Mouse (Mus musculus) adipocyte (in vitro differentiated cells): ENCODE measurements around the gene Treml2.
A peak's percentile ranks its signal among the peaks of the same experiment; 100 is the strongest.
"Not testable (repeated sequence)": the region's sequence is repeated elsewhere in the genome, so short reads cannot be mapped to it uniquely, and the experiment has no call there.

Experiments
- DNase-seq: peaks from one replicate; pipeline ENCODE4 v3.0.0-alpha.2; 2016; ENCODE audit warnings: low spot score

Gene Treml2

DNA sequence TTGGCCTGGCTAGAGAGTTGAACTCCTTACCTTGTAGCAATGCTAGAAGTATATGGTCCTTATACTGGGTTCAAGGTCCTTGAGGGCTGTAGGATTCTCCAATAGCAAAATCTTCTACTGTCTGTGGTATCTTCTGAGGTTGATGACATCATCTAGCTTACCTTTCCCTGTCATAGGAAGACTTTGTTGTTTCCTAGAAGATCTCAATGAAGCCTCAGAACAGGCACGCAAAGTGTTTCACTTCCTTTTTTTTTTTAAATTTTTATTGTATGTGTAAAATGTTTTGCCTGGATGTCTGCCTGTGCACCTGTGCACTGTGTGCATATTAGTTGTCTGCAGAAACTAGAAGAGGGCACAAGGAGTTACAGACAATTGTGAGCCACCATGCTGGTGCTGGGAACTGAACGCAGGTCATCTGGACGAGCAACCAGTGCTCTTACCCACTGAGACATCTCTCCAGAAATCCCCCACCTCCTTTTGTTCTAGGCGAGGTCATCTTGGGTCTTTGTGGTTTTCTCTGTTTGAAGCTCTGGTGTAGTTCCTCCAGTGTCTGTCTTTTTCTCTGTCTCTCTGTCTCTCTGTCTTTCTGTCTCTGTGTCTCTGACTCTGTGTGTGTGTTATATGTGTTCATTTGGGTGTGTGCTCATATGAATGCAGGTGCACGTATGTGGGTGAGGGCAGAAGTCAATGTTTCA is 5.7 kb upstream of the Treml2 start:
- no peak for DNase-seq

DNA sequence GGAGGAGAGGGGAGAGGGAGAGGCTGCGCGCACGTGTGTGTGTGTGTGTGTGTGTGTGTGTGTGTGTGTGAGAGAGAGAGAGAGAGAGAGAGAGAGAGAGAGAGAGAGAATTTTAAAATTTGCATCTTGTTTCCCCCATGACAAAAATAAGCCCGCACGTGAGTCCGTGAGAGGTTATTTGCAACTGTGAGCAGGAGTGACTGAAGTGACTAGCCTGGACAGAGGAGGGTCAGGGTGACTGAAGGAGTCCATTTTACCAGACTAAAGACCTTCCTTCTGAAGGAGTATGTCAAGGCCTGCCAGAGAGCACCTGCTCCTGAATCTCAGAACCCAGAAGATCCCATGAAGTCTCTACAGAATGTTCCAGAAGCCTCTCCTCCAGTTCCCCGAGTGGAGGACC is 458 bp downstream of the Treml2 start:
- no peak for DNase-seq

DNA sequence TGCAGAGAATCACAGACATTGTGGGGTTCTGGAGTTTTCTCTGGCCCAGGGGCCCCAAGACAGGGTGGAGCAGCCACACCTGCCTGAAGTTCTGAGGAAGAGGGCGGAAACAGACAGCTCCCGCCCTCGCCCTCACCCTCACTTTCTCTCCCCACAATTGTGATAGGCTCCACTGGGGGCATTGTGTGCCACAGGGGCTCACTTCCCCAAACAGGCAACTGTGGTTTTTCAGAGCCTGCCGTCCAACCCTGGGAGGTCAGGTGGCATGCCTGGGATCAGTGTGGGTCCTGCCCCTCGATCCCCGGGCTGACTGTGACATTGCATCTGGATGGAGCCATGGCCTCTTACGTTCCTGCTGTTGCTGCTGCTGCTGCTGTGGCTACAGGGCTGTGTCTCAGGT is 901 bp downstream of the Treml2 start:
- no peak for DNase-seq

DNA sequence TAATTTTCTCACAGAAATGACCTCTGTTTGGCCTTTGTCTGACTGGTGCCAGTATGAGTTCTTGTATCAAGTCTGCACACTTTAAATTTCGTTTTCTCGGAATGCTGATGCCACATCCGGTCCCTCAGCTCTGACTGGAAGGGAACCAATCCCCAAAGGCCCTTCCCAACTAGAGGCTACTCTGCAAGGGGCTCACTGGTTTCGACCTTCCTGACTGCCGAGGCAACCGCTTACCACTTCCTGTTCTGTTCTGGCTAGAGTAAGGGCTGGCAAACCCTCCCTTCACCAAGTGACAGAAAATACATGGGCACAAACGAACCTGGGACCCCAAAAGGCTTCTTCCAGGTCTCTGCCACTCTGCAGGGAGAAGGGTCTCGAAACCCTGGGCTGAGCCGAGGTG is 1.6 kb downstream of the Treml2 start:
- no peak for DNase-seq

DNA sequence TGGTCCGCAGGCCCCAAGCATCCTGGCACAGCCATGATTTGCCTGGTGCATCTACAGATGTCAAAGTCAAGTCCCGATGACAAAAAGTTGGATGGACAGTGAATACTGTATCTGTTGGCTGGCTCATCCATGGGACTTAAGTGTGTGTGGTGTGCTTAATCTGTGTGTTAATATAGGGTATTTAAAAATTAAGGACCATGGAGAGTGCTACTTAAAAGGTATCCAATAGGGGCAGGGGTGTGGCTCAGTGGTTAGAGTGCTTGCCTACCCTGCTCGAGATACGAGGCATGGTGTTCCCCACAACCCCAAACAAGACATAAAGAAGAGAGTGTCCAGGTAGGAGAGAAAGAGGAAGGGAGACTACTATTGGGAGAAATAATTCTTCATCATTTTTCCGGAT is 2.5 kb downstream of the Treml2 start:
- no peak for DNase-seq

DNA sequence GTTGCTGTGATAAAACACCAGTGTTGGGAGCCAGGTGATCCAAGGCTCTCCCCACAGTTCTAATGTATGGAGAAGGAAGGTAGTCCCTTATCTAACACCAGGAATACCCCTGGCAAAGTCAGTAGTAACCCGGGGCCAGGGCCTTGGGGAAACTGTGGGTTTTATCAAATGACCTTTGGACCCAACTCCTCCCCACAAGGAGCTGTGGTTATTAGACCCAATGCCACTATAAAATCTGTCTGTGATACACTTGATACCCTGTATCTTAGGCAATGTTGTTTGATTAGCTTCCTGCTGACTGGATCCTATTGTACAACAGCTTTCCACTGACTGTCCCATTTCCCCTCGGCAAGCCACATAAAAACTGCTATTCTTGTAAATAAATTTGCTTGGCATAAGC is 12.8 kb downstream of the Treml2 start:
- no peak for DNase-seq

- DNase-seq = not testable (repeated sequence)
Measured at GRCm38 (mm10) chr17:48315905-48316579, 16.7 kb downstream of the Treml2 start, which contains the start of gene B430306N03Rik. Gene B430306N03Rik (plus strand): TSS chr17:48316141.

- no peak for DNase-seq
Measured at GRCm38 (mm10) chr17:48318686-48319085, 19.4 kb downstream of the Treml2 start.

GRCm38 (mm10) chr17:48321279-48321678 is 22.0 kb downstream of the Treml2 start:
- DNase-seq = no peak

- no peak for DNase-seq
Measured at GRCm38 (mm10) chr17:48323236-48323635, 23.9 kb downstream of the Treml2 start.

DNA sequence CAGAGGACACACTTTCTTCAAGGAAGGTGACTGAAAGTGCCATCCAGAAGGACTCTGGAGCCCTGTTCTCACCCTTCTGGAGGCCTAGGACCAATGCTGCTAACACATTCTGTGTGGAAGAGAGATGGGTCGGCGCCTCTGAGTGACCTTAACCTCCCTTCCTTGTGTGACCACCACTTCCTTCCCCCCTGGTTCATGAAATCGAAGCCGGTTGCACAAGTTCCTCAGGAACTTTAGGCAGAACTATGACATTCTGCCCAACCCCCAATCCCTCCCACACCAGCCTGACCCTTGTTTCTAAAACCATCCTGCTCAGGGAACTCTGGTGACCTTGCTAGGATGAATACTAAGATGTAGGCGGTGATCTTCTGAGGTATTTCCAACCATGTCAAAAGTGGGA is 25.0 kb downstream of the Treml2 start:
- DNase-seq = no peak

GRCm38 (mm10) chr17:48325093-48325492 is 25.8 kb downstream of the Treml2 start:
- DNase-seq = no peak

DNA sequence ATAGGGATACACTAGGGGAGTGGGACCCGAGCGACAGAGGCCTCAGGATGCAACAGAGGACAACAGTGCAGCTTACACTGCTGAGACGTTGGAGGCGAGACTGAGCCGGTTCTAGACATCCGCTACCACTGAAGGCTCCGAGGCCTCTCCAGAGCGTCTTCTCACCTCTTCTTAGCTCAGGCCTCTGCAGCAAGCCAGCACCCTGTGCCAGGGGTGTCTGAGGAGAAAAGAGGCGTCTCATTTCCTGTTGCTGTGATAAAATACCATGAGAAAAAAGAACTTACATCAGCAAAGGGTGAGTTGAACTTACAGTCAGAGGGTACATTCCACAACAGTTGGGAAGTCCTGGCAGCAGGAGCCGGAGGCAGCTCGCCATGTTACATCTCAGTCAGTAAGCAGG is 26.3 kb downstream of the Treml2 start:
- peak; percentile 42 for DNase-seq

- DNase-seq = no peak
Measured at GRCm38 (mm10) chr17:48326656-48327055, 27.4 kb downstream of the Treml2 start.

GRCm38 (mm10) chr17:48332524-48332923 is 33.2 kb downstream of the Treml2 start:
- DNase-seq = no peak

DNA sequence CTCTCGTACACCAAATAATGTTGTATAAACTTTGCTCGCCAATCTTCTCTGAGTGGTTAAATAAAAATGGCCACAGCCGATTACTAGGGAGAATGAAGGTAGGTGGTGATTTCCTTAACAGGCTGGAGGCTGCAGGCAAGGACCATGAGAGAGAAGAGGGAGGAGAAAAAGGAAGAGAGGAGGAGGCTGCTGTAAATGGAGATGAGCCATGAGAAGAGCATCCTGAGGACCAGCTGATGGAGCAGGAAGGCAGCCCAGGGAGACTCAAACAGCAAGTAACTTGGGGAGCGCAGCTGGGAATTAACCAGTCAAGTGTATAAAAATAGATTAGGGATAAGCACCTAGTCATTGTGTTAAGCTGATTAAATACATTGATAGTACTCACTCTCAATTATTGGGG is 34.9 kb downstream of the Treml2 start:
- no peak for DNase-seq

GRCm38 (mm10) chr17:48336857-48337256 is 37.6 kb downstream of the Treml2 start:
- peak; percentile 81 for DNase-seq

DNA sequence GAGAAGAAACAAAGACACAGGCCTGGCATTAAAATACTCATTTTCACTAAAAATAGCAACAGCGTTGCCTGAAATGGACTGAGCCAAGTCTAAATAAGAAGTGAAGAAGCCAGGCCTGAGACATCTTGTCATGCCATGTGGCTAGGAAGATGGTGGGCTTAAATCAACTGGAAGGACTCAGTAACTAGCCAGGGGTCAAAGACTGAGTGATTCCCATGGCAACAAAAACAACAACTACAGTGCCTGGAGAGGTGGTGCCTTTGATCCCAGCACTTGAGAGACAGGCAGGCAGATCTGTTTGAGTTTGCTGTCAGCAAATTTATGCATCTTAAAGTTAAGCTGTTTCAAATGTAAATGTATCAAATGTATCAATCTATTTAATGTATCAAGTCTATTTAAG is 41.0 kb downstream of the Treml2 start:
- DNase-seq = no peak

GRCm38 (mm10) chr17:48341947-48342346 is 42.6 kb downstream of the Treml2 start:
- DNase-seq = no peak

DNA sequence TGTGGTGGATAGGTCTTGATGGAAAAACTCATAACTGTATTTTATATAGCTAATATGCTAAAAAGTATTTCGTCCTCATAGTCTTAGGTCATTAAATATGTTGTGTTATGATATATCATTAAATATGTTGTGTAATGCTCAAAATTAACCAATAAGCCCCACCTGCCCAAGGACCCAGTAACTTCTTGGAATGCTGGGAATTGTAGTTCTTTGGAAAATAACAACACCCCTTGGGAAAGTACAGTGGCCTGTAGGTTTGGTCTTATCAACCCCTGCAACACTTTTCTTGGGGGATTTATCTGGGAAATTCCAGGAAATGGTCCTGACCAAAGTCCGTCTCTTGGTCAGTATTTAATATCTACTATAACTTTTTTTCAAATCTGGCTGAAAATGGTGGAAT is 43.8 kb downstream of the Treml2 start:
- DNase-seq = no peak

- no peak for DNase-seq
Measured at GRCm38 (mm10) chr17:48345824-48346223, 46.5 kb downstream of the Treml2 start.

DNA sequence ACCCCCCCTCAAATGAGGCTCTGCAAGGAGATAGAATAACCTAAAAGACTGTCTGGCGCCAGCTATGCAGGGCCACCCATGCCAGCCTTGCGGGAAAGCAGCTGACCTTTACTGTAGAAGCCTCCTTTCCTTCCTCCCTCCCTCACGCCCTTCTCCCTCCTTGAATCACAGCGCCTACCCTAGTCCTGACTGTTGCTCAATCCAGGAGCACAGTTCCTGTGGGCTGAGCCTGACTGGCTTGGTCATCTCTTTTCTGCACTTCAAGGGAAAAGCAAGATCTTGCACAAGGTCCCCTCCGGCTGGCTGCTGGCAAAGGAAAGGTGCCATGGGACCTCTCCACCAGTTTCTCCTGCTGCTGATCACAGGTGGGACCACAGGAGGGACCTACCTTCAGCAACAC is 46.9 kb downstream of the Treml2 start, which contains the start of gene Trem2:
TSS of gene Trem2 (plus strand) at position 171 of the 400 bp plus-strand sequence.
- DNase-seq = peak; percentile 61

GRCm38 (mm10) chr17:48346834-48347233 is 47.5 kb downstream of the Treml2 start:
- DNase-seq = no peak

DNA sequence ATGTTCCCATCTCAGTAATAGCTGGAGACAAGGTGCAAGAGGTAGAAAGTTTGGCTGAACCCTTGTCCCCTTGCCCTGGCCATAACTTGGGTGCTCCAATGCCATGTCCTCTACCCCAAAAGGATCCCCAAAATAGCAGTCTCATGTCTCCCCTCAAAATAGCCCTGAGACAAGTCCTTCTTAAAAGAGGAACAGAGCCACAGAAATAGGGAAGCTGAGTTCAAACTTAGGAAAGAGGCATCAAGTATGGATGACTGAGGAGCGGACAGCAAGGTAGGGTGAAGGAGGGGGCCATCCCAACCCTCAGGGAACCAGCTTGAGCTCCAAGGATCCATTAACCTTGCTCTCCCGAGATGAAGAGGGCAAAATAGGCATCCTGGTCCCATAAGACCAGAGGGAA is 48.0 kb downstream of the Treml2 start:
- DNase-seq = no peak
